Mouse (Mus musculus) stomach, postnatal 0 days (tissue): ENCODE measurements around the gene Pex7.
"Not testable (repeated sequence)": the region's sequence is repeated elsewhere in the genome, so short reads cannot be mapped to it uniquely, and the experiment has no call there.

Experiments used
- CTCF ChIP-seq: IDR thresholded peaks from 2 replicates; pipeline ENCODE4 v1.5.1; 2016; ENCODE audit warnings: antibody characterized with exemption, low read depth, mild to moderate bottlenecking, moderate library complexity
- EP300 ChIP-seq: optimal IDR thresholded peaks from 2 replicates; pipeline ENCODE3; 2016; ENCODE audit warnings: antibody characterized with exemption

- TF ChIP-seq CTCF, EP300: not testable (repeated sequence)
Observed at GRCm38 (mm10) chr10:19926391-19926897, 19.0 kb upstream of the Pex7 start.
